Mouse (Mus musculus): ENCODE results near the gene Tomm40l. TPM values are rescaled to one million over a fixed set of nuclear protein-coding genes. Genes with fewer than 3 reads are reported as not detected.

The Tomm40l gene
- polyA plus RNA-seq, 1 experiment from 2014 or later: 25.4 TPM

GRCm38 (mm10) chr1:171209409-171209808 is 12.9 kb downstream of the Tomm40l start:
- H3K4me2 ChIP-seq (ENCODE audit: low read depth, low read length): no peak overlapping the region
- WGBS: 9% methylated on average over 4 of the region's 4 CpGs
- no peak overlapping the region for H3K27ac ChIP-seq (replicated peaks; ENCODE audit: low read depth, low read length)
- H3K4me1 ChIP-seq (ENCODE audit: control insufficient read depth, insufficient read depth, low read length): no peaks in the 10 kb centered on the region
- H3K9ac ChIP-seq (ENCODE audit: low read depth, low read length): no peak overlapping the region
- ATAC-seq (ENCODE audit: low read depth): peak; percentile 62; the same call in 1 of the 2 replicates
- H3K36me3 ChIP-seq (ENCODE audit: control insufficient read depth, insufficient read depth, low read length): no peaks in the 10 kb centered on the region
- H3K27me3 ChIP-seq (replicated peaks; ENCODE audit: control insufficient read depth, insufficient read depth, low read length): no peaks in the 10 kb centered on the region; the same call in 1 of the 2 replicates
- no peak overlapping the region for H3K4me3 ChIP-seq (ENCODE audit: low read depth, low read length)
- no peaks in the 10 kb centered on the region for H3K9me3 ChIP-seq (ENCODE audit: control insufficient read depth, low read length)
- no peak for DNase-seq (ENCODE audit: low spot score)

DNA sequence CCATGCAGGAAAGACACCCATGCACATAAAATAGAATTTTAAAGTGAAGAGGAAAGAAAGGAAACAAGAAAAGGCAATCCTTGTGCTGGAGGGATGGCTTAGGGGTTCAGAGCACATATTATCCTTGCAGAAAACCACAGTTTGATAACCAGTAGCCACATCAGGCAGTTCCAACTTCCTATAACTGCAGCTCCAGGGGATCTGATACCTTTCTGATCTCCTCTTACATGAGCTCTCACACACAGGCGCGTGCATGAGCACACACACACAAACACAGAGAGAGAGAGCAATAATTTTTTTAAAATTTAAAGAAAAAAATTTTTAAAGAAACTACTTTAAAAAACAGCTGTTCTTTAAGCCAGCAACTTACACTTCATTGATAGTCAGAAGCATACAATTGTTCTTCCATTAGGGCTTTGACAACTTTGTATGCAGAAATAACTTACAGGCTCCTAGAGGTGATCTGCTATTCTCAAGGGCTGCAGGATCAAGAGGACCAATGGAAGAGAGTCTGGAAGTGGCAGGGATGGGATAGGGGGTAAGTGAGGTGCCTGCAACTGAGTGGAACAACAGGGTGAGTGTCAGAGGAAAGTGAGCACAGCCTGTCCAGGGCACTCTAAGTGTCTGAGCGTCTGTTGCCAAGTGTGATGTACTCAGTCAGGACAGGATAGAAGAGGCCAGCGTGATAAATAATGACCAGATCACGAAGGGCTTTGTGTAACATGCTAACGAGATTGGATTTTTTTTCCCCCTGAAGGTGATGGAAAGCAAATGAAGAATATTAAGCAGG is 16.4 kb downstream of the Tomm40l start:
- Histone ChIP-seq H3K27ac (replicated peaks; ENCODE audit: low read depth, low read length) (no peak overlapping the region), H3K4me2 (ENCODE audit: low read depth, low read length) (no peak overlapping the region), H3K4me1 (ENCODE audit: control insufficient read depth, insufficient read depth, low read length) (no peaks in the 10 kb centered on the region), H3K27me3 (replicated peaks; ENCODE audit: control insufficient read depth, insufficient read depth, low read length) (no peaks in the 10 kb centered on the region; the same call in 1 of the 2 replicates), H3K36me3 (ENCODE audit: control insufficient read depth, insufficient read depth, low read length) (no peaks in the 10 kb centered on the region), H3K9me3 (ENCODE audit: control insufficient read depth, low read length) (no peaks in the 10 kb centered on the region), H3K4me3 (ENCODE audit: low read depth, low read length) (no peak overlapping the region), H3K9ac (ENCODE audit: low read depth, low read length) (no peak overlapping the region)
- ATAC-seq (ENCODE audit: low read depth): no peak
- 78% methylated on average over 6 of the region's 6 CpGs for WGBS
- no peak for DNase-seq (ENCODE audit: low spot score)

DNA sequence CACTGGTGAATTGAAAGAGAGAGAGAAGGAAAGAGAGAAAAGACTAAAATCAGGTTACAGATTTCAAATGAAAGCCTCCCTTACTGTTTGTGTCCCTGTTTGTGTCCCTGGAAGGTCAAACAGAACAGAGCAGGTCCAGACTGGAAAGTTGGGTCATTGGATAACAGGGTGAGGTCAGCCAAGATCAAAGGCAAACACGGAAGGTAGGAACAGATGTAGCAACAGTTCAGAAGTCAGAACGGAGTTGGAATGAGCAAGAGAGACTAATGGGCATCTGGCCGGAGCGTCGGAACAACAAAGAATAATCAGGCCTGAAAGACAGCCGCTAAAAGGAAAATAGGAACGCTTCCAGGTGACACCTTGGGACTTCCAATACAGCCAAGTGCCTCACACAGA is 18.1 kb downstream of the Tomm40l start:
- Histone ChIP-seq H3K9me3 (ENCODE audit: control insufficient read depth, low read length) (no peaks in the 10 kb centered on the region), H3K4me2 (ENCODE audit: low read depth, low read length) (no peak overlapping the region), H3K36me3 (ENCODE audit: control insufficient read depth, insufficient read depth, low read length) (no peaks in the 10 kb centered on the region), H3K4me3 (ENCODE audit: low read depth, low read length) (no peak overlapping the region), H3K4me1 (ENCODE audit: control insufficient read depth, insufficient read depth, low read length) (no peaks in the 10 kb centered on the region), H3K27me3 (replicated peaks; ENCODE audit: control insufficient read depth, insufficient read depth, low read length) (no peaks in the 10 kb centered on the region; the same call in 1 of the 2 replicates), H3K27ac (replicated peaks; ENCODE audit: low read depth, low read length) (no peak overlapping the region), H3K9ac (ENCODE audit: low read depth, low read length) (no peak overlapping the region)
- ATAC-seq (ENCODE audit: low read depth): no peak
- DNase-seq (ENCODE audit: low spot score): no peak
- 47% methylated on average over 7 of the region's 7 CpGs for WGBS

DNA sequence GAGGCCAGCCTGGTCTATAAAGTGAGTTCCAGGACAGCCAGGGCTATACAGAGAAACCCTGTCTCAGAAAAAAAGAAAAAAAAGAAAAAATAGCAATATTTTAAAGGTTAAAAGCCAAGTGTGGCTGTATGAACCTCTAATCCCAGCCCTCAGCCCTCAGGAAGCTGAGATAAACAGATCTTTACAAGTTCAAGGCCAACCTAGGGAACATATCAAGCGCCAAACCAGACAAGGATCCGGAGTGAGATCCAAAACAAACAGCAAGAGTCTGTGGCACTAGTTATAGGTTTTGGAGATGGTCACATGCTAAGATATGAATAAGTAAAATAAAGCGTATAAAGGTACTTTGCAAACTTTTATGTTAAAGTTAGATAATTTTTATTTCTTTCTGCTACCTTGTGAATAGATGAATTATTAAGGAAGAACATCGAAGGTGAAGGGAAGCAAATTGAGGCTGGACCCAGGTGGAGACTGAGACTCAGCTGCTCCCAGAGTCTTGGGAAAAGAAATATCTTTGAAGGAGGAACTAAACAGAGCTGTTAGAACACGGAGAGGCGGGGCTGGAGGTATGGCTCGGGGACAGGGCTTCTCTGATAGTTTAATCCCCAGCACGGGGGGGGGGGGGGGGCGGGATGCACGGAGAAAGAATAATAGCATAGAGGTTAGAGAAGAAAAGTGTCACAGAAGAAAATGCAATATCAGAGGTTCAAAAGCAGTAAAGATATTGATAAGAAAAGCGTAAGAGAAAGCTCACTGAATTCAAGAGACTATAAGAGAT is 18.7 kb downstream of the Tomm40l start:
- 53% methylated on average over 10 of the region's 11 CpGs for WGBS
- Histone ChIP-seq H3K27ac (replicated peaks; ENCODE audit: low read depth, low read length) (no peak overlapping the region), H3K4me3 (ENCODE audit: low read depth, low read length) (no peak overlapping the region), H3K4me1 (ENCODE audit: control insufficient read depth, insufficient read depth, low read length) (no peaks in the 10 kb centered on the region), H3K9me3 (ENCODE audit: control insufficient read depth, low read length) (no peaks in the 10 kb centered on the region), H3K4me2 (ENCODE audit: low read depth, low read length) (no peak overlapping the region), H3K36me3 (ENCODE audit: control insufficient read depth, insufficient read depth, low read length) (no peaks in the 10 kb centered on the region), H3K27me3 (replicated peaks; ENCODE audit: control insufficient read depth, insufficient read depth, low read length) (no peaks in the 10 kb centered on the region; the same call in 1 of the 2 replicates), H3K9ac (ENCODE audit: low read depth, low read length) (no peak overlapping the region)
- ATAC-seq (ENCODE audit: low read depth): no peak
- no peak for DNase-seq (ENCODE audit: low spot score)

DNA sequence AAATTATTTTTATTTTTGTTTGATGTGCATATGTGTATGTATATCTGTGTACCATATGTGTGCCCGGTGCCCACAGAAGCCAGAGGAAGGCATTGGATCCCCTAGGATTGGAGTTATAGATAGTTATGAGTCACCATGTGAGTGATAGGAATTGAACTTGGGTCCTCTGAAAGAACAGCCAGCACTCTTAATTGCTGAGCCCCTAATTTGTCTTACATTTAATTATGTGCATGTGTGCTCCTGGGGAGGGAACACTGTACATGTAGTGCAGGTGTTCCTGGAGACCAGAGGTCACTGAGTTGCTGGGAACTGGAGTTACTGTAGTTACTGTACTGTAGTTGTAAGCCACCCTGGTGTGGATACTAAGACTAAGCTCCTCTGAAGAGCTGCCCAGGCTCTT is 21.5 kb downstream of the Tomm40l start:
- H3K4me1 ChIP-seq (ENCODE audit: control insufficient read depth, insufficient read depth, low read length): 0 out of 2 replicates have a peak, but pooled peaks cover 6% of the 10 kb centered on the region
- WGBS: 94% methylated on average over 1 of the region's 1 CpGs
- peaks cover 19% of the 10 kb centered on the region for H3K27me3 ChIP-seq (replicated peaks; ENCODE audit: control insufficient read depth, insufficient read depth, low read length)

GRCm38 (mm10) chr1:171199532-171199931 is 22.8 kb downstream of the Tomm40l start:
- no peak overlapping the region for H3K9ac ChIP-seq (ENCODE audit: low read depth, low read length)
- H3K27me3 ChIP-seq (replicated peaks; ENCODE audit: control insufficient read depth, insufficient read depth, low read length): peaks cover 32% of the 10 kb centered on the region
- H3K4me1 ChIP-seq (ENCODE audit: control insufficient read depth, insufficient read depth, low read length): 0 out of 2 replicates have a peak, but pooled peaks cover 11% of the 10 kb centered on the region
- no peaks in the 10 kb centered on the region for H3K9me3 ChIP-seq (ENCODE audit: control insufficient read depth, low read length)
- WGBS: 56% methylated on average over 1 of the region's 1 CpGs
- no peak overlapping the region for H3K27ac ChIP-seq (replicated peaks; ENCODE audit: low read depth, low read length)
- ATAC-seq (ENCODE audit: low read depth) (no peak), DNase-seq (ENCODE audit: low spot score) (no peak)
- H3K4me3 ChIP-seq (ENCODE audit: low read depth, low read length): no peak overlapping the region
- no peak overlapping the region for H3K4me2 ChIP-seq (ENCODE audit: low read depth, low read length)
- H3K36me3 ChIP-seq (ENCODE audit: control insufficient read depth, insufficient read depth, low read length): no peaks in the 10 kb centered on the region

More for the DNA sequence above, 21.5 kb downstream of the Tomm40l start:
- DNase-seq (ENCODE audit: low spot score): no peak
- no peak overlapping the region for H3K9ac ChIP-seq (ENCODE audit: low read depth, low read length)
- no peaks in the 10 kb centered on the region for H3K9me3 ChIP-seq (ENCODE audit: control insufficient read depth, low read length)
- H3K36me3 ChIP-seq (ENCODE audit: control insufficient read depth, insufficient read depth, low read length): no peaks in the 10 kb centered on the region
- H3K27ac ChIP-seq (replicated peaks; ENCODE audit: low read depth, low read length): no peak overlapping the region
- no peak for ATAC-seq (ENCODE audit: low read depth)
- H3K4me3 ChIP-seq (ENCODE audit: low read depth, low read length): no peak overlapping the region
- no peak overlapping the region for H3K4me2 ChIP-seq (ENCODE audit: low read depth, low read length)

GRCm38 (mm10) chr1:171195887-171196397 is 26.4 kb downstream of the Tomm40l start, which contains the start of gene Pcp4l1:
TSS of gene Pcp4l1 (minus strand) at chr1:171196268.
- no peaks in the 10 kb centered on the region for H3K36me3 ChIP-seq (ENCODE audit: control insufficient read depth, insufficient read depth, low read length)
- ATAC-seq (ENCODE audit: low read depth): peak; percentile 82
- peaks cover 30% of the 10 kb centered on the region; the same call in 1 of the 2 replicates for H3K4me1 ChIP-seq (ENCODE audit: control insufficient read depth, insufficient read depth, low read length)
- peak within 1 kb of the TSS; percentile 56 for H3K4me3 ChIP-seq (ENCODE audit: low read depth, low read length)
- H3K4me2 ChIP-seq (ENCODE audit: low read depth, low read length): peak within 1 kb of the TSS; percentile 94
- WGBS: under 1% methylated on average over 12 of the region's 33 CpGs
- no peak within 1 kb of the TSS for H3K27ac ChIP-seq (replicated peaks; ENCODE audit: low read depth, low read length)
- H3K9ac ChIP-seq (ENCODE audit: low read depth, low read length): peak within 1 kb of the TSS; percentile 65
- DNase-seq (ENCODE audit: low spot score): peak; percentile 74
- H3K27me3 ChIP-seq (replicated peaks; ENCODE audit: control insufficient read depth, insufficient read depth, low read length): peaks cover 61% of the 10 kb centered on the region
- H3K9me3 ChIP-seq (ENCODE audit: control insufficient read depth, low read length): no peaks in the 10 kb centered on the region

- Histone ChIP-seq H3K9ac (ENCODE audit: low read depth, low read length) (peak overlapping the region; percentile 65), H3K9me3 (ENCODE audit: control insufficient read depth, low read length) (no peaks in the 10 kb centered on the region), H3K36me3 (ENCODE audit: control insufficient read depth, insufficient read depth, low read length) (no peaks in the 10 kb centered on the region), H3K4me2 (ENCODE audit: low read depth, low read length) (peak overlapping the region; percentile 94), H3K4me3 (ENCODE audit: low read depth, low read length) (peak overlapping the region; percentile 56), H3K27me3 (replicated peaks; ENCODE audit: control insufficient read depth, insufficient read depth, low read length) (peaks cover 61% of the 10 kb centered on the region), H3K27ac (replicated peaks; ENCODE audit: low read depth, low read length) (no peak overlapping the region), H3K4me1 (ENCODE audit: control insufficient read depth, insufficient read depth, low read length) (peaks cover 30% of the 10 kb centered on the region; the same call in 1 of the 2 replicates)
- 6% methylated on average over 20 of the region's 20 CpGs for WGBS
- DNase-seq (ENCODE audit: low spot score) (peak; percentile 7), ATAC-seq (ENCODE audit: low read depth) (no peak)
These were observed 27.1 kb downstream of the Tomm40l start for GRCm38 (mm10) chr1:171195046-171195822.

All from embryonic facial prominence, embryonic 14.5 days (tissue).